Mouse (Mus musculus): ENCODE measurements around the gene Plcxd2.
A peak's percentile ranks its signal among the peaks of the same experiment; 100 is the strongest.

Gene Plcxd2

DNA sequence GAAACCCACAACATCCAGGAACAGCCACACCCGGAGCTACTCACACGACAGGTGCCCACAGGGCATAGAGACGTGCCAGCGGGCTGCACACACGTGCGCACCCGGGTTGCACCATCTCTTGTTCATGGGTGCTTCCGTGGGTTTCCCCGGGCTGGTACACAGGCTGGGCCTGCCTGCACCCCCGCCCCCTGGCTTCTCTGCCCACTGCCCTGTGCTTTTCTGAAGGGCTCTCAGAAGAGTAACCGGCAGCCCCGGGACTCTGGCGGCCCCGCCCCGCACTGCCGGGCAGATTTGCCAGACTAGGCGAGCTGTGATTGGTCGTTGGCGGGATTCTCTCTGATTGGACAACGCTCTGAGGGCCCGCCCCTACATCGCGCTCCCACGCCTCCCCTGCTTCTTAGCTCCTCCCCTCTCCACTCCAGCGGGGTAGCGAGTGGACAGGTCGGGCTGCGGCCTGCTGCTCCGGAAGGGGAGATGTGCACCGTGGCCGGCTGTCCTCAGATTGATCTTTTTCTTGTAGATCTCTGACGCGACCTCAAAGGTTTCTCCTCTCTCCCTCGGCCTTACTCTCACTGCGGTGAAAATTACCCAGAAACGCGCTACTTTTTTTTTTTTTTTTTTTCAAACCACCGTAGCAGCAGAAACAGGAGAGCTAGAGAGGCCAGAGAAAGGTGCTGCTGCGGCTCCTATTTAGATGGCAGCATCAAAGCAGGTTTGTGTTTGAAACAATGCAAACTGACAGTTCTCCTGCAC lies at the start of gene Plcxd2:
Gene Plcxd2 (minus strand): TSS at position 66 of the 753 bp plus-strand sequence.
- DNase-seq (ENCODE audit: low read depth), result peak; percentile 92

DNA sequence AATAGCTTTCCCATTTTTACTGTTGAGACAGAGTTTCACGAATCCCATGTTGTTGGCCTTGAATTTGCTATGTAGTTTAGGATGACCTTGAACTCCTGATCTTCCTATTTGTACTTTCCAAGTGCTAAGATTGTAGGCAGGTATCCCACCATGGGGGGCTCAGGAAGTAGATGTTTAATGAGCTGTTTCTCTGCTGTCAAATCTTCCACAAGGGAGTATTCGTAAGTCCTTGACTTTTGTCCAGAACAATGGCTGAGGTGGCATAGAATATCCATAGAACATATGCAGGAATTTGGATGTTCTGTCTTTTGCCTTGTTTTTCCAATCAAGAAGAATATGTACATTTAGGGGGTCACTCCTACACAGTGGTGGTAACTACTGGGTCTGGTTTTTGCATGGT lies 36.9 kb upstream of the Plcxd2 start:
- DNase-seq (ENCODE audit: low read depth), result no peak

DNA sequence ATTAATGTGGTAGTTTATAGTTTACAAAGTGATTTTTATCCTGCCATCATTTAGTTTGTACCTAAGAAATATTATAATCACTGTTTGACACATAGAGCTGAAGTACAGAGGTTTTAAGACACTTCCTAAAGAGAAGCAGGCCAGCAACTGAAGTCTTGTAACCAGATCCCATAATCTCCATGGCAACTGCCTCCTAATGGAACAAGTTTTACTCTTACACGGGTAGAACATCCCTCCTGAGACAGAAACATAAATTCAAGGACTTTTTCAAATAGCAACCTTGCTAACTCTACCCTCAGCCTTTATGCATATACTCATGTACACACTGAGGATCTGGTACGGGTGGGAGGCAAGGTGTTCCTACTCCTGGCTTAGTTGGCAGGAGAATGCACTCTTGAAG lies 26.2 kb upstream of the Plcxd2 start:
- DNase-seq (ENCODE audit: low read depth), result no peak

DNA sequence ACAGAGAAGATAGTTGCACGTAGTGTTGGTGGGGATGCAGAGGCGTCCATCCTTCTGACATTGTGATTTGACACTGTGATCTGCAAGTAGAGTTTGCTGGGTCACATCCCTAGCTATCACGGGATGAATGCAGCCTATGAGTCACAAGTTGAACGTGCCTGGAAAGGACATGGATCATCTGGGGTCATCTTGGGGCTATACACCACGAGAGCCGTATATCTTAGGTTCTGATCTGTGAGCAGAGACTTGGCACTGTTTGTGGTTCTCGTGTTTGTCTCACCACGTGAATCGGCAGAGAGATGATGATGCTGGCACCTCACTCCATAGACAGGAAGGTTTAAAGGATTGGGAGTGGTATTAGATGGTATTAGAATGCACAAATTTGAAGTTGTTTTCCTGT lies 23.9 kb upstream of the Plcxd2 start:
- no peak for DNase-seq (ENCODE audit: low read depth)

DNA sequence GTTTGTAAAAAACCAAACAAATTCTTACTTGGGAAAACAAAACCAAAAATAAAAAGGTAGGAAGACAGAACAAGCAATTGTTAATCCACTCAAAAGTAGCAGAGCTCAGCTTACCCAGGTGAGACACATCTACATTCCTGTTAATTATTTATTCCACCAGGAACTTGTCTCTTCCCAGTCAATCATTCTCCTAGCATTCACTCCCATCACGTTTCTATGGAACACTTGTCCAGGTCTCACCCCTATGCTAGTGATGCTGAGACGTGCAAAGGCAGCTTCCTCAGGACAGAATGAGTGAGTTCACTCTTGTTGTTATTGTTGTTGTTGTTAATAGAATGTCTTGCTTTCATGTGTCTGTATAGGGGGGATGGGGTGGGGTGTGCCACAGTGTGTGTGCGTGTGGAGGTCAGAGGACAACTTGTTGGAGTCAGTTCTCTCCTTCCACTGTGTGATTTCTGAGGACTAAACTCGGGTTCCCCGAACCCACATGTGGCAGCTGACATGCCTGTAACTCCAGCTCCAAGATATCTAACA lies 13.0 kb upstream of the Plcxd2 start:
- no peak for DNase-seq (ENCODE audit: low read depth)

DNA sequence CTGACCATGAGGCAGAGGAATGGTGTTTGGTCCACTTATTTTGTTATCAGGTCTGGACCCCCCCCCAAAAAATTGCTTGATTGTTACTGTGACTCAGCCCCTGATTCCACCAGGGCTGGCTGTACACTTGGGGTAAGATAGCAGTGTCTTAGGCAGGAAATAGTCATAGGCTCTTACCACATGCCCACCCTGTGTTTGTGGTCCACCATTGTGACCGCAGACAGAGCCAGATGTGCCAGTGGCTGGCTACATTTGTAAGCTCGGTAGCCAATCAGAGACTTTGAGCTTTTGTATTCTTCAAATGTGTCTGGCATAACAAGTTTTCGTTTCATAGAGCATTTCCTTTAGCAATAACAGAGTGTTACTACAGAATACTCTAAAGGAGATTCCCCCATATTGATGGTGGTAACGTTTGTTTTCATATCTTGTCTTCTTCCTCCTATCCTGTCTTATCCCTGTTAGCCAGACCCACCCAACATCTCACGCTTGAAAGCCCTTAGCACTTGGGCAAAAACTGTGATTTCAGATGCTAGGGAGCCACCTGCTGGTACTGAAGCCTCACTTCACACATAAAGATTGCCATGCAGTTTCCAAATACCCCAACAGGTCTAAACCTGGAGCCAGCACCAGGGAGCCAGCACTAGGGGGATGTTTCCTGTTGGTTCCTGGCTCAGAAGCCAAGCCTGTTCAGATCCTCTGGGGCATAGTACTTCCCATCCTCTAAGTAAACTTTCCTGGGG lies 12.3 kb upstream of the Plcxd2 start:
- DNase-seq (ENCODE audit: low read depth), result peak; percentile 48

DNA sequence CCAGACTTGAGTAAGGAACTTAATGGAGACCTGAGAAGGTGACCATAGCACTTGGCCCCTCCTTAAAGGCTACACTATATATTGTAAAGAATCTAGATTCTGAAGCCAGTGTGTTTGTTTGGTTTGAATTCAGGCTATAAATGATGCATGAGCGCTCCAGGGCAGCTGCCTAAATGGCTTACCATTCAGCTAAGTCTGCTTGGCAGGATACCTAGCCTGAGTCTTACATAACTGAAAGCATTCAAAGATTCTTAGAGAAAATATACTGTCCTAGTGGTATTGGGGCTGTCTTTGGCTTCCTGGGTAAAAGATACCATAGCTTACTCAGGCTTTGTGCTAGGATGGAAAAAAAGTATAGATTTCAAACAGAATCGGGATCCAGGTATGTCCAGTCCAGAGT lies 11.3 kb upstream of the Plcxd2 start:
- no peak for DNase-seq (ENCODE audit: low read depth)

DNA sequence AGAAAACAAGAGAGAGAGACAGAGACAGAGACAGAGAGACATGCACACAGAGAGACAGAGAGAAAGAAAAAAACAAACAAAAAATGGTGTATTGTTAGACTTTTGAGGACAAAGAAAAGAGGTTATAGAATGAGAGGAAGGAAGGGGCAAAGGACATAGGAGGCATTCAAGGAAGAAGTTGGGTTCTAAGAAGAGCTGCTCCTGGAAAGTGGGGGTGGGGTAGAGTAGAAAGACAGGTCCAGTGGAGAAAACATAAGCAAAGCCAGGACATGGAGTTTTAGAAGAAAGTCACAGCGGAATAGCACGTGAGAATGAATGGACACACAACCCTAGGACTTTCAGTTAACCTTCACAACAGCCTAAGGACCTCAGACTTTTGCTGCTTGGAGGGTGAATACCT lies 10.4 kb upstream of the Plcxd2 start:
- no peak for DNase-seq (ENCODE audit: low read depth)

DNA sequence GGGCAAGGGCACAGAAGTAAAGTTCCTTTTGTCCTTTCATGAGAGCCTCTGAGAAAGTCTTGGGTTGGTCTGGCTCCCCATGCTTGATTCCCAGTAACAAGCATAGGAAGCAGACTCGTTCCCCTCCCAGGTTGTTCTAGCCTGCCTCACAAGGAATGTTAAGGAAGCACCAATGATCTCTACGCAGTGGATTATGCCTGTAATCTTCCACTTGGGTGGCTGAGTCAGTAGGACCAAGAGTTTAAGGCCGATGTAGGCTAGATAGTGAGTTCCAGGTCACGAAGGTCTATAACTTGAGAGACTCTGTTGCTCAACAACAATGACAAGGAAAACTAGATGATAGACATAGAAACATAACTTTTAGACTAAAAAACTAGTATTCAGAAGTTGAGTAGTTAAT lies 9.8 kb upstream of the Plcxd2 start:
- no peak for DNase-seq (ENCODE audit: low read depth)

DNA sequence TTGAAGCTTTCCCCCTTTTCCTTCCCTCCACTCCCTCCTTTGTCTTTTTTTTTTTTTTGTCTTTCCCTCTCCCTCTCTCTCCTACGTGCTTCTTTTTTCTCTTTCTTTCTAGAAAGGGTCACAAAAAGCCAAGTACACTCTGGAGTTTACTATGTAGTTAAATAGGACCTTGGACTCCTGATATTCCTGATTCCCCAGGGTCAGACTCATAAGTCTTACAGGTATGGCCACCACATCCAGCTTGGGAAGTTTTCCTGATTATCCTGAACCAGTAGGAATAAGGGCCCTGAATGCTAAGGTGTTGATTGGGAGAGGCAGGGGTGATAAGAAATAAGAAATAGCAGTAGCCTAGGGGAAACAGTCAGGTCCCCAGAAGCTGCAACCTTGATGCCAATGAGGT lies 9.3 kb upstream of the Plcxd2 start:
- no peak for DNase-seq (ENCODE audit: low read depth)

DNA sequence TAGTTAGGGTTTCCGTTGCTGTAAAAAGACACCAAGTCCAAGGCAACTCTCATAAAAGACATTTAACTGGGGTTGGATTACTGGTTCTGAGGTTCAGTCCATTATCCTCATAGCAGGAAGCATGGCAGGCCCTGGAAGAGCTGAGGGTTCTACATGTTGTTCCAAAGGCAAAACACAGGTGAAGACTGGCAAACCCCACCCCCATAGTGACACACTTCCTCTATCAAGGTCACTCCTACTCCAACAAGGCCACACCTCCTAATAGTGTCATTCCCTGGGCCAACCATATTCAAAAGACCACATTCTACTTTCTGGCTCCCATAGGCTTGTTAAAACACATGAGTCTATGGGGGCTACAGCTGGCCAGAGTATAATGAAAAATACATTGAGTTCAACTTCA lies 1.7 kb upstream of the Plcxd2 start:
- DNase-seq (ENCODE audit: low read depth), result no peak

DNA sequence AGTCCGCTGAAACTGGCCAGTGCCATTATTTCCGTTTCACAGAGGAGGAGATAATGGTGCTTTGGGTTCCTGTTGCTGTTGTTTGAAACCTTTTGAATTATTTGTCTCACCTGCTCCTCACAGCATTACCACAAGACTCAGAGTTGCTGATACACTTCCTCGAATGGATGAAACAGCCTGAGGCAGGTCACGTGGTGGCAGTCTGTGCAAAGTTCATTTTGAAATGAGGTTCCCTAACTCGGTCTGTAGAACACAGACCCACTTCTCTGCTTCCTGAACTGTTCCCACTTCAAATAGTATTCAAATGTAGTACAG lies 845 bp upstream of the Plcxd2 start:
- no peak for DNase-seq (ENCODE audit: low read depth)

DNA sequence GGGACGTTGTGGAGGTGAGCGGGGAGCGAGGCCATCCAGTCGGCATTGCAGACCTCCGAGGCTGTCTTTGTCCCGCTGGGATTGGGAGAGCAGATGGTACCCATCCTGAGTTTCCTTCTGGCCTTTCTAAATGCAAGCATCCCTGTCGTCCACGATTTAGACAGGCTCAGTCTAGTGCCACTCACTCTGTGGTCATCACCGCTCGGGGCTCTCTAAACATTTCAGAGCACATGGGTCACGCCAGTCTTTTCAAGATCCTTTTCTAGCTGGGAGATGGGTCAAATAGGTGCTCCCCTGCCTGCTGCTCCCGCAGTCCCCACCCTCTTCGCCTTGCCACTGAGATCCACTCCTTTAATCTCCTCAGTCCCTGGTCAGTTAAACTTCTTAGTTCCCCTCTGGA lies 301 bp downstream of the Plcxd2 start:
- no peak for DNase-seq (ENCODE audit: low read depth)

DNA sequence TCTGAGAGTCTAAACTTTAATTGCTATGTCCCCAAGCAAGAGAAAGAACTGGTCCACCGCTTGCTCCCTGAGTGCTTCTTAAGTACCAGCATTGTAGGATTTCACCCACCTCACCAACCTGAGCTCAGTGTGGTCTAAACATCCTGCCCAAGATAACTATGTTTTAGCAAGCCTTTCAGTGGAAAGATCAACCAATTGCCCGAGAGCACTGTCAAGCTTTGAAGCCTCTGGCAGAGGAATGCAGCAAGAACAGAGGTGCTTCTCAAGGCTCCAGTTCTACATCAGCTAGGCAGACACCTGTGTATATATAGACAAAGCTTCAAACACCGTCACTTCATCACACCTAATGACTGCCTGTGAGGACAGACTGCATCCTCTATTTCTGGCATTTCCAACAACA lies 1.3 kb downstream of the Plcxd2 start:
- DNase-seq (ENCODE audit: low read depth), result no peak

DNA sequence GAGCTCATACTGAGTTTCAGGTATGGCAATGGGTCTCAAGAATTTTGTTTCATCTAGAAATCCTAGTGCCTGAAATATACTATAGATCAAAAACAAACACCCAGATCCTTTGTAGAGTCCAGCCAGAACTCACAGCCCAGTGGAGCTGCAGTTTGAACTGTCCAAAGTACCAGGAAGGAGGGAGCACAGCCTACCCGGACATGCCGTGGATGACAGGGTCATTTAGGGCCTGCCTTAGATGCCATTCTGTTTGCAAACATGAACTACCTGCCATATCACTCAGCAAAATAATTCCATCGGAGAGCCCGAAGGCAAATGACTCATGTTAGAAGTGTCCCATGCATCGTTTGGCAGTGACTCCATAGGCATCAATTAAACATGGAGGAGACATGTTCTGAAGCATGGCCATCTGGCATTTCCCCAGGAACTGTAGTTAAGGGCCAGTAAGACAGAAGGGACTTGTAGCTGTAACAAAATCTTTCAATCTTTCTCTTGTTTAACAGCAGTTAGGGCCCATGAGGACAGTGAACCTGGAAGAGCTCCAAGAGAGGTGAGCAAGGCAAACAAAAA lies 1.9 kb downstream of the Plcxd2 start:
- DNase-seq (ENCODE audit: low read depth), result no peak

DNA sequence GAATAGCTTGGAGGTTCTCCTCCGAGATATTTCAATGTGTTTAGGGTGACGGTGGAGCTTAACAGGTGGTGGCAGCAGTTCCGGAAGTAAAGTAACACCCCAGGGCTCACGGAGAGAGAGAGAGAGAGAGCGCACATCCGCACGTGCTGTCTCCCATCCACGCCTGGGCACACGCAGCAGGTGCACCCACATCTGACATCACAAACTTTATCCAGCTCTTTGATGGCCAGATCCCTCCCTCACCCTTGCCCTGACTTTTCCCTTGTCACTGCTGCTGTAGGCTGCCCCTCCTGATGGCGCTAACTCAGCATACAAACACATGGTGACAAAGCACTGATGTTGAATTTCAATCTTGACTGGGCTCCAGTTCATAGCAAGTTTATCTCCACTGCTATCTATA lies 3.8 kb downstream of the Plcxd2 start:
- DNase-seq (ENCODE audit: low read depth), result no peak

DNA sequence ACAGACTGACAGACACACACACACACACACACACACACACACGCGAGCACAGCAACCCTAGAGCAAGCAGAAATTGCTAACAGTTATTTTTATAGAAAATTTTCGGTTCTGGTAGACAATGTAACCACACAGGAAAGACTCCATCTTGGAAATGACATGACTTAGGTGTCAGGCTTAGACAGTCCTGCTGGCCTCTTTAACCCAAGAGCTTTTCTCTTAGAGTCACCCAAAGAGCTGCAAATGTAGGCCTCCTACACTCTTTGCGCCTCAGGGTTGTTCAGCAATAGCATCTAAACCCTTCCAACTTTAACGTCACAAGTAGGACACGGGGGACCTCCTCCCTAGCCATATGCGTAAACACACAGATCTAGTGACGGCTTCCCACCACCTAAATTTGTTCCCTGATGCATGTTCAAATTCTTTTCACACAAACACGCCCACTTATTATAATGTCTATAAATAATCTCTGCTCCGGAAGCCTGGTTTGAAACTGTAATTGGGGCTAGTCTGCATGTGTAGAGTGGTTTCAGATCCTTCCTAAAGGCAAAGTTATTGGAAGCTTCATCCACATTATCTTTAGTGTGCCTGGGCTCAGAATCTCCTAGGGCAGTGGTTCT lies 8.4 kb downstream of the Plcxd2 start:
- DNase-seq (ENCODE audit: low read depth), result no peak

DNA sequence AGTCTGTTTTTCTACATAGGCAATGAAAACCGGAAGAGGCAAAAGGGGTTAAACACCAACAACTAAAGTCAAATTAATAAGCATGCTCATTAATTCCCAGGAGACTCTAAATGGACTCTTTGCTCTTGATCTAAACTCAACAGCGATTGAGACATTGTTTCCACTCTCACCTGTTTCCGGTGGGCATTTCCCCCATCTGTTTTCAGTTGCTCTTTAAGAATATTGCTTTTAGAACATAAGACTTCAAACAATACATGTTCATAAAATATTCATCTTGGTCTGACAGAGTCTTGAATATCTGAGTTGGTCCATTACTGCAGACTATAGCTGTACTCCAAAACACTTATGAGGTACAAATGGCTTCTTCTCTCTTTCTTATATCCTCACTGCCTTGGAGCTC lies 9.0 kb downstream of the Plcxd2 start:
- no peak for DNase-seq (ENCODE audit: low read depth)

DNA sequence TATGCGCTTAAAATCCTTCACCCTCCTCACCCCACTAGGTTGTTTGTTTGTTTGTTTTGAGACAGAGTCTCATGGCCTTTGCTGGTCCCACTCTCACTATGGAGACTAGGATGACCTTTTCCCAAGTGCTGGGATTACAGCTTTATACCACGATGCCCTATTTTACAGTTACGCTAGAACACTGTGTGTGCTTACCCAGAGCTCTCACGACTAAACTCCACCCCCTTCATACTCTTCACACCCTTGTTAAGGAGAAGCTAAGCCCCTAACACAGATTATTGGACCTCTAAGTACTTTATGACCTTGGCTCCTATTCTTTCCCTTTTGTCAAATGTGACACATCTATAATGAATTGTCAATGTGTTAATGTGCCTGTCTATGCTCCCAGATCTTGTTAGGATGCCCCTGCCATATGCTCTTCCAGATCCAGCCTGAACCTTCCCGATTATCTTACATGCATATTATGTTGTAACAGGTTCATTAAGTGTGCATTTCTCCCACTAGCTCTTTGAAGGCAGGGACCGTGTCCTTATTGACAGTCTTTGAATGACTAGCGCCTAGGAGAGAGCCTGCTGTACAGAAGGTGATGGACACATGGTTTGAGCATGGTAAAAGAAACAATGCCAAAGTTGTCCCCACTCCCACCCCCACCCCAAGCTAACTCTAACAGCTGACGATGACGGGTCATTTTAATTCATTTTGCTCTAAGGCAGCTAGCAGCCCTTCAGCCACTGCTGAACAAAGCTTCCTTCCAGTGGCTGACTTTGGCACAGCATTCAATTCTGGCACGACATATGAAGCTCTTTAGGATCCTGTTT lies 10.4 kb downstream of the Plcxd2 start:
- DNase-seq (ENCODE audit: low read depth), result no peak

DNA sequence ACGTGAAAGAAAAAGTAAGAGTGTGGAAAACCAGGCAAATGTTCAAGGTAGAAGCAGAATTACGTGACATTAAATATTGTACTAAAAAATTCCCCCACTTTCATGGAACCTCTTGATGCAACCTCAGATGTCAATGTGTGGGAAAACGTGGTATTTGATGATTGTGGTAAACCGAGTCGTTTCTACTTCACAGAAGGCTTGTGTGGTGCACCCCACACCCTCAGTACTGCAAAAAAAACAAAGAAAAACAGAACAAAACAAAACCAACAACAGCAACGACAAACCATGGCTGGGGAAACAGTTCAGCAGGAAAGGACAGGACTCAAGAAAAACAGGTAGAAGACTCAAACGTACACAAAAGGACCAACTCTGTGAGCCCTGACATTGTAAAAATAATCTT lies 11.8 kb downstream of the Plcxd2 start:
- DNase-seq (ENCODE audit: low read depth), result no peak

DNA sequence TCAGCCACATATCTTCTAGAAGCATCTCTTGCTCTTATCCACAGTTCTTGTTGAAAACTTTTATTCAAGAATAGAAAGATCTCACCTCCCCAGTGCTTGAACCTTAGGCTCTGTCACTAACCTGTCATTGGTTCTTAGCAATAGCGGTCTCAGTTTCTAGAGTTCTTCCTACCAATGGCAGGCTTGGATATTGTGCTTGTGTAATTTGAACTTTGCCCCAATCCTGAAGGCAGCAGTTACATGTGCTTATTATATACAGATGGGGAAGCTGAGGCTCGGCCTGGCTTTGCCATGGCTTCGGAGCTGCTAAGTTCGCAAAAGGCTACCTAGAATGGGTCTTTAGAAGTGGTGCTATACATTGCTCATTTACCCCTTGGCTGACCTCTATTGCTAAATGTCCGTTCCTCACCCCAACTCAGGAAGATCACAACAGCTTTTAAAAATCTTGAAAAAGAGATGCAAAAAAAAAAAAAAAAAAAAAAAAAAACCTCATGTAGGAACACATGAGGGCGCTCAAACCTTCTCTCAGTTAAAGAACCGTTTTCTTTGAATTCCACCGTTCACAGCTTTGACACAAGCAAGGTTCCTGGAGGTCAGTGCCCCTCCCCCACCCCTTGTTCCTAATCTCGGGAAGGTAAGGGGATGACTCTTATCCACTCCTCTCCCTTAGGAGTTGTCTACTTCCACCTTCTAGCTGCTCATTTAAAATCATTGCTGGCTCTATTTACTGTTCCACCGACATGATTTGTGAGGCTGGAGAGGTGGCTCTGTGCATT lies 18.9 kb downstream of the Plcxd2 start:
- DNase-seq (ENCODE audit: low read depth), result no peak

Measured in fibroblast of lung, adult 2 months (primary cell).